Mouse (Mus musculus): ENCODE measurements around the gene Tns3. TPM values are rescaled to one million over a fixed set of nuclear protein-coding genes. Genes with fewer than 3 reads are reported as not detected.

Gene Tns3
- polyA plus RNA-seq, 1 experiment, result 45.7 TPM

- Histone ChIP-seq H3K36me3 (ENCODE audit: control insufficient read depth, insufficient read depth, low read length, poor library complexity, severe bottlenecking) (0 out of 2 replicates have a peak, but pooled peaks cover 3% of the 10 kb centered on the region), H3K27me3 (ENCODE audit: control insufficient read depth, insufficient read depth, low read length, poor library complexity, severe bottlenecking) (no peaks in the 10 kb centered on the region), H3K9me3 (replicated peaks; ENCODE audit: control insufficient read depth, insufficient read depth, low read length, poor library complexity, severe bottlenecking) (peaks cover 2% of the 10 kb centered on the region), H3K4me3 (ENCODE audit: low read depth, low read length) (no peak overlapping the region), H3K27ac (ENCODE audit: insufficient read depth, low read length) (peak overlapping the region; percentile 64), H3K4me1 (ENCODE audit: control insufficient read depth, insufficient read depth, low read length) (peaks cover 3% of the 10 kb centered on the region), H3K9ac (ENCODE audit: low read depth, poor library complexity, severe bottlenecking) (no peak overlapping the region)
- TF ChIP-seq EP300 (IDR thresholded peaks at IDR 0.05; ENCODE audit: insufficient read depth, low read depth, low read length), result 0 out of 2 replicates have a peak, but pooled peaks have one; percentile 39
- TF ChIP-seq CTCF (IDR thresholded peaks at IDR 0.05; ENCODE audit: low read depth, low read length), result peak; percentile 34
- TF ChIP-seq POLR2A (IDR thresholded peaks at IDR 0.05; ENCODE audit: insufficient read depth, low read length), result no peak
Measured at GRCm38 (mm10) chr11:8566250-8566853, 98.0 kb downstream of the Tns3 start.

GRCm38 (mm10) chr11:8558761-8559282 is 105.5 kb downstream of the Tns3 start:
- Histone ChIP-seq H3K4me3 (ENCODE audit: low read depth, low read length) (no peak overlapping the region), H3K27me3 (ENCODE audit: control insufficient read depth, insufficient read depth, low read length, poor library complexity, severe bottlenecking) (no peaks in the 10 kb centered on the region), H3K27ac (ENCODE audit: insufficient read depth, low read length) (no peak overlapping the region), H3K9ac (ENCODE audit: low read depth, poor library complexity, severe bottlenecking) (no peak overlapping the region), H3K9me3 (replicated peaks; ENCODE audit: control insufficient read depth, insufficient read depth, low read length, poor library complexity, severe bottlenecking) (no peaks in the 10 kb centered on the region), H3K36me3 (ENCODE audit: control insufficient read depth, insufficient read depth, low read length, poor library complexity, severe bottlenecking) (no peaks in the 10 kb centered on the region), H3K4me1 (ENCODE audit: control insufficient read depth, insufficient read depth, low read length) (no peaks in the 10 kb centered on the region)
- TF ChIP-seq POLR2A (IDR thresholded peaks at IDR 0.05; ENCODE audit: insufficient read depth, low read length), result no peak
- no peak for TF ChIP-seq EP300 (IDR thresholded peaks at IDR 0.05; ENCODE audit: insufficient read depth, low read depth, low read length)
- TF ChIP-seq CTCF (IDR thresholded peaks at IDR 0.05; ENCODE audit: low read depth, low read length), result no peak

- H3K9me3 ChIP-seq (replicated peaks; ENCODE audit: control insufficient read depth, insufficient read depth, low read length, poor library complexity, severe bottlenecking), result no peaks in the 10 kb centered on the region
- no peak overlapping the region for H3K27ac ChIP-seq (ENCODE audit: insufficient read depth, low read length)
- TF ChIP-seq EP300 (IDR thresholded peaks at IDR 0.05; ENCODE audit: insufficient read depth, low read depth, low read length) (no peak), POLR2A (IDR thresholded peaks at IDR 0.05; ENCODE audit: insufficient read depth, low read length) (no peak), CTCF (IDR thresholded peaks at IDR 0.05; ENCODE audit: low read depth, low read length) (no peak)
- no peak overlapping the region for H3K4me3 ChIP-seq (ENCODE audit: low read depth, low read length)
- H3K9ac ChIP-seq (ENCODE audit: low read depth, poor library complexity, severe bottlenecking), result no peak overlapping the region
- H3K4me1 ChIP-seq (ENCODE audit: control insufficient read depth, insufficient read depth, low read length), result no peaks in the 10 kb centered on the region
- H3K27me3 ChIP-seq (ENCODE audit: control insufficient read depth, insufficient read depth, low read length, poor library complexity, severe bottlenecking), result no peaks in the 10 kb centered on the region
- no peaks in the 10 kb centered on the region for H3K36me3 ChIP-seq (ENCODE audit: control insufficient read depth, insufficient read depth, low read length, poor library complexity, severe bottlenecking)
Measured at GRCm38 (mm10) chr11:8558258-8558657, 106.1 kb downstream of the Tns3 start.

- TF ChIP-seq POLR2A (IDR thresholded peaks at IDR 0.05; ENCODE audit: insufficient read depth, low read length) (no peak), CTCF (IDR thresholded peaks at IDR 0.05; ENCODE audit: low read depth, low read length) (no peak), EP300 (IDR thresholded peaks at IDR 0.05; ENCODE audit: insufficient read depth, low read depth, low read length) (no peak)
- no peak overlapping the region for H3K9ac ChIP-seq (ENCODE audit: low read depth, poor library complexity, severe bottlenecking)
- H3K27ac ChIP-seq (ENCODE audit: insufficient read depth, low read length), result no peak overlapping the region
- no peaks in the 10 kb centered on the region for H3K9me3 ChIP-seq (replicated peaks; ENCODE audit: control insufficient read depth, insufficient read depth, low read length, poor library complexity, severe bottlenecking)
- no peaks in the 10 kb centered on the region for H3K4me1 ChIP-seq (ENCODE audit: control insufficient read depth, insufficient read depth, low read length)
- H3K4me3 ChIP-seq (ENCODE audit: low read depth, low read length), result no peak overlapping the region
- H3K27me3 ChIP-seq (ENCODE audit: control insufficient read depth, insufficient read depth, low read length, poor library complexity, severe bottlenecking), result no peaks in the 10 kb centered on the region
- no peaks in the 10 kb centered on the region for H3K36me3 ChIP-seq (ENCODE audit: control insufficient read depth, insufficient read depth, low read length, poor library complexity, severe bottlenecking)
Measured at GRCm38 (mm10) chr11:8557006-8557405, 107.3 kb downstream of the Tns3 start.

- Histone ChIP-seq H3K4me3 (ENCODE audit: low read depth, low read length) (no peak overlapping the region), H3K9me3 (replicated peaks; ENCODE audit: control insufficient read depth, insufficient read depth, low read length, poor library complexity, severe bottlenecking) (no peaks in the 10 kb centered on the region), H3K36me3 (ENCODE audit: control insufficient read depth, insufficient read depth, low read length, poor library complexity, severe bottlenecking) (no peaks in the 10 kb centered on the region), H3K4me1 (ENCODE audit: control insufficient read depth, insufficient read depth, low read length) (no peaks in the 10 kb centered on the region), H3K27me3 (ENCODE audit: control insufficient read depth, insufficient read depth, low read length, poor library complexity, severe bottlenecking) (no peaks in the 10 kb centered on the region), H3K9ac (ENCODE audit: low read depth, poor library complexity, severe bottlenecking) (no peak overlapping the region), H3K27ac (ENCODE audit: insufficient read depth, low read length) (no peak overlapping the region)
- TF ChIP-seq CTCF (IDR thresholded peaks at IDR 0.05; ENCODE audit: low read depth, low read length) (no peak), EP300 (IDR thresholded peaks at IDR 0.05; ENCODE audit: insufficient read depth, low read depth, low read length) (no peak), POLR2A (IDR thresholded peaks at IDR 0.05; ENCODE audit: insufficient read depth, low read length) (no peak)
Measured at GRCm38 (mm10) chr11:8551710-8552109, 112.6 kb downstream of the Tns3 start.

- Histone ChIP-seq H3K4me1 (ENCODE audit: control insufficient read depth, insufficient read depth, low read length) (no peaks in the 10 kb centered on the region), H3K27me3 (ENCODE audit: control insufficient read depth, insufficient read depth, low read length, poor library complexity, severe bottlenecking) (no peaks in the 10 kb centered on the region), H3K4me3 (ENCODE audit: low read depth, low read length) (no peak overlapping the region), H3K9ac (ENCODE audit: low read depth, poor library complexity, severe bottlenecking) (no peak overlapping the region), H3K36me3 (ENCODE audit: control insufficient read depth, insufficient read depth, low read length, poor library complexity, severe bottlenecking) (peaks cover 14% of the 10 kb centered on the region), H3K27ac (ENCODE audit: insufficient read depth, low read length) (no peak overlapping the region), H3K9me3 (replicated peaks; ENCODE audit: control insufficient read depth, insufficient read depth, low read length, poor library complexity, severe bottlenecking) (no peaks in the 10 kb centered on the region)
- TF ChIP-seq EP300 (IDR thresholded peaks at IDR 0.05; ENCODE audit: insufficient read depth, low read depth, low read length) (no peak), CTCF (IDR thresholded peaks at IDR 0.05; ENCODE audit: low read depth, low read length) (no peak), POLR2A (IDR thresholded peaks at IDR 0.05; ENCODE audit: insufficient read depth, low read length) (no peak)
Measured at GRCm38 (mm10) chr11:8547661-8548060, 116.7 kb downstream of the Tns3 start.
